ENCODE assay signal across 17 mouse cellular contexts in genomic region chr11:98712009-98712408, GRCm38 (mm10). TPM values are rescaled to one million over a fixed set of nuclear protein-coding genes. Genes with fewer than 3 reads are reported as not detected.
DNase-seq lines count a peak whose midpoint lies in the region; ATAC-seq and TF ChIP-seq lines count a peak whose summit lies in the region.
"Not testable (repeated sequence)": the region's sequence is repeated elsewhere in the genome, so short reads cannot be mapped to it uniquely, and the experiment has no call there.
"Had no signal": no experiment of that assay in that cellular context is flagged by ENCODE, and none has a peak within 500 bp of the region (broad histone marks: within the 10 kb centered on the region; RNA-seq: fewer than 3 reads in every experiment).

No protein-coding gene starts in this region.

- in situ Hi-C loops in CH12.LX (cut with MboI; ENCODE audit: low pct_ligation_motif_present, low pct_unique_long_range_greater_than_20kb, low sequenced_read_pairs): not testable (repeated sequence)

- TF ChIP-seq CTCF in CH12.LX (conservative IDR thresholded peaks at IDR 0.05 in 1 of 2, IDR thresholded peaks at IDR 0.05 in 1 of 2; ENCODE audit: low read depth in 2 of 2, low read length in 2 of 2): peak in 1 of 2 experiments; percentile 47; a peak in 2 of 4 replicates
- TF ChIP-seq CTCF in kidney, adult 2 months (conservative IDR thresholded peaks at IDR 0.05; ENCODE audit: insufficient read depth, insufficient read length, low read depth, low read length): peak; percentile 40

- H3K79me2 ChIP-seq in CH12.LX (replicated peaks; ENCODE audit: control insufficient read depth, extremely low read depth, insufficient read depth, poor library complexity, severe bottlenecking): not testable (repeated sequence)

- WGBS in forebrain, embryonic 16.5 days: 84% methylated on average over 5 of the region's 6 CpGs
- WGBS in kidney, adult 2 months: 67% methylated on average over 6 of the region's 6 CpGs
- 78% methylated on average over 6 of the region's 6 CpGs for WGBS in liver, embryonic 11.5 days

- H3K27me3 ChIP-seq in CH12.LX (replicated peaks); forebrain, embryonic 16.5 days (replicated peaks; ENCODE audit: control insufficient read depth, insufficient read depth, low read length); kidney, adult 2 months (replicated peaks; ENCODE audit: control insufficient read depth, insufficient read depth, low read length); liver, embryonic 11.5 days (replicated peaks; ENCODE audit: control insufficient read depth, insufficient read depth, low read length): not testable (repeated sequence)

- TF ChIP-seq POLR2A in CH12.LX (IDR thresholded peaks at IDR 0.05; ENCODE audit: low read depth, low read length); kidney, adult 2 months (IDR thresholded peaks at IDR 0.05; ENCODE audit: low read depth, low read length): not testable (repeated sequence)

- dilution Hi-C loops in CH12.LX (cut with MboI; ENCODE audit: extremely low pct_ligation_motif_present, extremely low pct_unique_long_range_greater_than_20kb, low sequenced_read_pairs): not testable (repeated sequence)

- not testable (repeated sequence) for H3K9ac ChIP-seq in CH12.LX (ENCODE audit: insufficient read depth, low read depth); forebrain, embryonic 16.5 days (replicated peaks; ENCODE audit: low read depth, low read length); liver, embryonic 11.5 days (ENCODE audit: low read depth, low read length)

- not testable (repeated sequence) for H3K4me2 ChIP-seq in CH12.LX (ENCODE audit: insufficient read depth, low read depth, poor library complexity, severe bottlenecking); forebrain, embryonic 16.5 days (ENCODE audit: low read length); liver, embryonic 11.5 days

- H3K36me3 ChIP-seq in CH12.LX (replicated peaks in 1 of 2; ENCODE audit: control insufficient read depth in 1 of 2, insufficient read depth in 1 of 2, low read length in 1 of 2): peaks cover 86 to 96% of the 10 kb centered on the region in 2 experiments
- H3K36me3 ChIP-seq in forebrain, embryonic 16.5 days (ENCODE audit: control insufficient read depth, insufficient read depth): peaks cover 18% of the 10 kb centered on the region
- not testable (repeated sequence) for H3K36me3 ChIP-seq in kidney, adult 2 months (ENCODE audit: control insufficient read depth, insufficient read depth, low read length)
- H3K36me3 ChIP-seq in liver, embryonic 11.5 days (ENCODE audit: control insufficient read depth, insufficient read depth, low read length): peaks cover 40% of the 10 kb centered on the region

- not testable (repeated sequence) for TF ChIP-seq EP300 in CH12.LX (IDR thresholded peaks at IDR 0.05; ENCODE audit: low read length)

- not testable (repeated sequence) for H3K27ac ChIP-seq in CH12.LX (ENCODE audit: insufficient read depth, low read depth); forebrain, embryonic 16.5 days (ENCODE audit: low read length); kidney, adult 2 months (ENCODE audit: insufficient read depth, low read depth, low read length); liver, embryonic 11.5 days (ENCODE audit: low read depth, low read length)

- H3K4me1 ChIP-seq in CH12.LX (ENCODE audit: control insufficient read depth in 1 of 2, insufficient read depth in 2 of 2): peaks cover 5 to 21% of the 10 kb centered on the region in 2 experiments
- H3K4me1 ChIP-seq in forebrain, embryonic 16.5 days (replicated peaks; ENCODE audit: control insufficient read depth, insufficient read depth, low read length): not testable (repeated sequence)
- peaks cover 21% of the 10 kb centered on the region for H3K4me1 ChIP-seq in kidney, adult 2 months (ENCODE audit: control insufficient read depth, insufficient read depth, low read length)
- H3K4me1 ChIP-seq in liver, embryonic 11.5 days (replicated peaks; ENCODE audit: control insufficient read depth, insufficient read depth, low read length): peaks cover 20% of the 10 kb centered on the region

- not testable (repeated sequence) for DNase-seq in CH12.LX (ENCODE audit: extremely low read depth); liver, embryonic 11.5 days (ENCODE audit: low spot score)
- peak; percentile 39 to 45 for DNase-seq in cerebellum, adult 18-20 months
- DNase-seq in kidney, adult 2 months: peak; percentile 35
- peak; percentile 66 for DNase-seq in lung, postnatal 36 days
- DNase-seq in right cerebral cortex, postnatal 4 days: peak; percentile 38

- peak; percentile 29 for TF ChIP-seq RAD21 in CH12.LX (IDR thresholded peaks at IDR 0.05; ENCODE audit: low read depth, low read length)

- ATAC-seq in forebrain, embryonic 16.5 days: peak; percentile 48; the same call in 1 of the 2 replicates
- 0 out of 2 replicates have a peak, but pooled peaks have one; percentile 42 for ATAC-seq in liver, embryonic 11.5 days (replicated peaks; ENCODE audit: low FRiP score)

- not testable (repeated sequence) for H3K4me3 ChIP-seq in CH12.LX (replicated peaks in 1 of 3; ENCODE audit: low read depth in 2 of 3, low read length in 2 of 3, poor library complexity in 1 of 3); forebrain, embryonic 16.5 days (replicated peaks; ENCODE audit: low read length); kidney, adult 2 months (ENCODE audit: insufficient read depth, low read depth, low read length); liver, embryonic 11.5 days (ENCODE audit: low read depth, low read length)

- not testable (repeated sequence) for H3K9me3 ChIP-seq in CH12.LX (replicated peaks; ENCODE audit: low read length); forebrain, embryonic 16.5 days (ENCODE audit: control insufficient read depth, low read length); liver, embryonic 11.5 days (ENCODE audit: control insufficient read depth, low read length)

TF ChIP-seq in CH12.LX, 34 proteins besides CTCF, POLR2A, EP300 and RAD21:
- peak; percentile 34 for TF ChIP-seq SMC3 (IDR thresholded peaks at IDR 0.05; ENCODE audit: low read depth, low read length)

RNA-seq across cellular contexts. Expression of gene Csf3, which starts 10.9 kb away (rescaled TPM):
- total RNA-seq in CH12.LX (2012; rRNA removed) (not detected in 2 replicates), CH12.LX (2014; rRNA removed) (not detected in 2 replicates)
- 0.21 and 0.29 TPM in 2 replicates for polyA plus RNA-seq in CH12.LX (2012; ENCODE audit: insufficient read length, low read depth)
- polyA plus RNA-seq in forebrain, embryonic 16.5 days (2015; fragmentation: Nextera tagmentation; extraction: Ambion mirVana): not detected in 2 replicates
- not detected in 2 replicates for polyA plus RNA-seq in kidney, adult 2 months (2012; rRNA removed)
- polyA plus RNA-seq in liver, embryonic 11.5 days (2014; fragmentation: Nextera tagmentation; extraction: Ambion mirVana): not detected in 2 replicates
- total RNA-seq: adrenal gland, postnatal 10 days; common myeloid progenitor, adult 5-6 weeks; gastrocnemius, postnatal 10 days; heart, postnatal 36 days; layer of hippocampus, postnatal 14 days had no signal
- polyA plus RNA-seq: forebrain, embryonic 15.5 days; limb, embryonic 10.5 days; midbrain, embryonic 10.5 days; stomach, embryonic 15.5 days had no signal

RNA-seq across cellular contexts. Expression of gene Med24, which starts 17.2 kb away (rescaled TPM):
- total RNA-seq in CH12.LX (2012; rRNA removed) (47.7 and 48.6 TPM in 2 replicates), CH12.LX (2014; rRNA removed) (26.5 and 30.9 TPM in 2 replicates)
- polyA plus RNA-seq in CH12.LX (2012; ENCODE audit: insufficient read length, low read depth): 64.2 and 78.8 TPM in 2 replicates
- polyA plus RNA-seq in forebrain, embryonic 16.5 days (2015; fragmentation: Nextera tagmentation; extraction: Ambion mirVana): 88.8 and 93.7 TPM in 2 replicates
- polyA plus RNA-seq in kidney, adult 2 months (2012; rRNA removed): 45.3 and 54.1 TPM in 2 replicates
- polyA plus RNA-seq in liver, embryonic 11.5 days (2014; fragmentation: Nextera tagmentation; extraction: Ambion mirVana): 61.9 and 63.6 TPM in 2 replicates

RNA-seq across cellular contexts. Expression of gene Thra, which starts 28.4 kb away (rescaled TPM):
- 2.5 and 3.9 TPM in 2 replicates for total RNA-seq in CH12.LX (2012; rRNA removed)
- 0.81 and 1.1 TPM in 2 replicates for total RNA-seq in CH12.LX (2014; rRNA removed)
- 3.8 and 4.3 TPM in 2 replicates for polyA plus RNA-seq in CH12.LX (2012; ENCODE audit: insufficient read length, low read depth)
- polyA plus RNA-seq in forebrain, embryonic 16.5 days (2015; fragmentation: Nextera tagmentation; extraction: Ambion mirVana): 177 and 182 TPM in 2 replicates
- 92.7 and 97.2 TPM in 2 replicates for polyA plus RNA-seq in kidney, adult 2 months (2012; rRNA removed)
- 26.6 and 31.6 TPM in 2 replicates for polyA plus RNA-seq in liver, embryonic 11.5 days (2014; fragmentation: Nextera tagmentation; extraction: Ambion mirVana)

RNA-seq across cellular contexts. Expression of gene Psmd3, which starts 29.7 kb away (rescaled TPM):
- total RNA-seq in CH12.LX (2012; rRNA removed) (291 and 337 TPM in 2 replicates), CH12.LX (2014; rRNA removed) (163 and 166 TPM in 2 replicates)
- polyA plus RNA-seq in CH12.LX (2012; ENCODE audit: insufficient read length, low read depth): 345 and 354 TPM in 2 replicates
- 197 and 201 TPM in 2 replicates for polyA plus RNA-seq in forebrain, embryonic 16.5 days (2015; fragmentation: Nextera tagmentation; extraction: Ambion mirVana)
- 307 and 331 TPM in 2 replicates for polyA plus RNA-seq in kidney, adult 2 months (2012; rRNA removed)
- polyA plus RNA-seq in liver, embryonic 11.5 days (2014; fragmentation: Nextera tagmentation; extraction: Ambion mirVana): 201 and 207 TPM in 2 replicates

RNA-seq across cellular contexts. Expression of gene Gsdma, which starts 47.9 kb away (rescaled TPM):
- total RNA-seq in CH12.LX (2012; rRNA removed) (not detected in 2 replicates), CH12.LX (2014; rRNA removed) (not detected in 2 replicates)
- 0.08 and 0.10 TPM in 2 replicates for polyA plus RNA-seq in CH12.LX (2012; ENCODE audit: insufficient read length, low read depth)
- polyA plus RNA-seq in forebrain, embryonic 16.5 days (2015; fragmentation: Nextera tagmentation; extraction: Ambion mirVana): not detected in 2 replicates
- polyA plus RNA-seq in kidney, adult 2 months (2012; rRNA removed): not detected in 2 replicates
- polyA plus RNA-seq in liver, embryonic 11.5 days (2014; fragmentation: Nextera tagmentation; extraction: Ambion mirVana): not detected in 2 replicates
- total RNA-seq: adrenal gland, postnatal 10 days; gastrocnemius, postnatal 10 days; heart, postnatal 36 days; layer of hippocampus, postnatal 14 days had no signal
- polyA plus RNA-seq: forebrain, embryonic 15.5 days; kidney, embryonic 16.5 days; midbrain, embryonic 10.5 days had no signal
